Mouse (Mus musculus): ENCODE measurements around the gene Eif4b. TPM values are rescaled to one million over a fixed set of nuclear protein-coding genes. Genes with fewer than 3 reads are reported as not detected.
A peak's percentile ranks its signal among the peaks of the same experiment; 100 is the strongest.

The Eif4b gene
- total and polyA plus RNA-seq, 3 experiments = 536 to 652 (median 555) TPM

DNA sequence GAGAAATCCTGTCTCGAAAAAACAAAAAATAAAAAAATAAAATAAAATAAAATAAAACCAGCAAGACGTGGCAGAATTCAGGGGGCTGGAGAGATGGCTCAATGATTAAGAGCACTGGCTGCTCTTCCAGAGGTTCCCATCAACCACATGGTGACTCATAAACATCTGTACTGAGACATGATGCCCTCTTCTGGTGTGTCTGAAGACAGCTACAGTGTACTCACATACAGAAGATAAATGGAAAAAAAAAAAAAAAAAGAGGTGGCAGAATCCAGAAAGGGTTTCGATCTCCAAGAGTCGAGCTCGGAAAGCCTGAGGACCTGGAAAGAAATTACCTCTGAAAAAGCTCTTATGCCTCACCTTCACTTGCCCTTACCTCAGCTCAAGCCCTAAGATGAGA, 67.5 kb downstream of the Eif4b start:
- dilution Hi-C loops (cut with MboI; ENCODE audit: extremely low pct_ligation_motif_present, extremely low pct_unique_long_range_greater_than_20kb, low sequenced_read_pairs) = no loop called here

DNA sequence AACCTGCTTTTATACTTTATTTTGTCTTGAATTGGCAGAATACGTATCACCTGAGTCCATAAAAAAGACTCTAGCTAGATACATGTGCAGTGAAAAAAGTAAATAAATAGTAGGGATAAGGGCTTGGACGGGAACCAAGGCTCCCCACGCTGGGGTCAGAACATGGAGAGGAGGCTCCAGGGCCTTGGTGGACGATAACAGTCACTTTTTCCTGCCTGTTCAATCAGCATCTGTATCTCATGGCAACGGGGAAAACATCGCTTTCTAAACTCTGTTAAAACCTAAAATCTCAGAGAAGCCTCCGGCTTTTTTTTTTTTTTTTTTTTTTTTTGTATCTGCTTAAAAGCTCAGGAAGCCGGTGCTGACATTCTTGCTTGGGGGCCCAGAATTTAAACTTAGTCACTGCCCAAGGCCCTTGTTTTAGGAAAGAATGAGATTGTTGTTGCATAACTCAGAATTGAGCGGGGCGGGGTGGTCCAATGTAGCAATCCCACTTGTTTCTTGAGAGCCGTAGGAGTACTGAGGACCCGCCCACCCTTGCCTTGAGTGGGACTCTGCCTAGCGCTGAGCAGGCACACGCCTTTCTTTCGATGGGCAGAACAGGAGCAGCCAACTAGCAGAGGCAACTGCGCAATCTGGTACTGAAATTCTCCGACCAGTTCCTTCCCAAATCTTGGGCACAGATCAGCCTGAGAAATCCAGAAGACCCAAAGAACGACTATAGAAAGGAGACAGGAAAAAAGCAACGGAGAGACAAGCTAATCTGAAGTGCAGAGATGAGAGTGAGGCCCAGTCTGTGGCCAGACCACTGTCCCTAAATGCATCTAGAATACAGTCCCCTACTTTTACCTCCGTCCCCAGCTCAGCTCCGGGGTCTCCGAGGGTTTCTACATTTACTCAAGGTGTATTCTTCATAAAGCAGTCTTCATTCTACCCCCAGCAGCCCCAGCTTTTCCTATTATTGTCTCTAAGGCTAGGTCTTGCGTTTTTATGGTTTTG, 69.6 kb downstream of the Eif4b start:
- Histone ChIP-seq H3K4me3 (replicated peaks in 1 of 3; ENCODE audit: low read depth in 2 of 3, low read length in 2 of 3, poor library complexity in 1 of 3) (no peak overlapping the region), H3K27ac (ENCODE audit: insufficient read depth, low read depth) (no peak overlapping the region), H3K36me3 (replicated peaks in 1 of 2; ENCODE audit: control insufficient read depth in 1 of 2, insufficient read depth in 1 of 2, low read length in 1 of 2) (no peaks in the 10 kb centered on the region), H3K27me3 (replicated peaks) (peaks cover 47% of the 10 kb centered on the region), H3K4me1 (ENCODE audit: control insufficient read depth in 1 of 2, insufficient read depth in 2 of 2) (peaks cover 3 to 13% of the 10 kb centered on the region in 2 experiments; a peak in 3 of 4 replicates), H3K9ac (ENCODE audit: insufficient read depth, low read depth) (no peak overlapping the region), H3K9me3 (replicated peaks; ENCODE audit: low read length) (no peaks in the 10 kb centered on the region), H3K79me2 (replicated peaks; ENCODE audit: control insufficient read depth, extremely low read depth, insufficient read depth, poor library complexity, severe bottlenecking) (no peaks in the 10 kb centered on the region), H3K4me2 (ENCODE audit: insufficient read depth, low read depth, poor library complexity, severe bottlenecking) (no peak overlapping the region)
- in situ Hi-C loops (cut with MboI; ENCODE audit: low pct_ligation_motif_present, low pct_unique_long_range_greater_than_20kb, low sequenced_read_pairs) = no loop called here
- no peak for TF ChIP-seq MAFK (IDR thresholded peaks at IDR 0.05; ENCODE audit: insufficient replicate concordance, low read length)
- no peak for TF ChIP-seq BHLHE40 (IDR thresholded peaks at IDR 0.05; ENCODE audit: low read depth, low read length)
- no peak for TF ChIP-seq ZC3H11A (IDR thresholded peaks at IDR 0.05; ENCODE audit: low read depth, low read length)
- no peak for TF ChIP-seq MXI1 (IDR thresholded peaks at IDR 0.05; ENCODE audit: low read depth, low read length)
- no peak for TF ChIP-seq IRF4 (IDR thresholded peaks at IDR 0.05; ENCODE audit: low read depth, low read length)
- TF ChIP-seq ZKSCAN1 (IDR thresholded peaks at IDR 0.05; ENCODE audit: borderline replicate concordance, low read depth, low read length) = no peak
- no peak for TF ChIP-seq SIN3A (IDR thresholded peaks at IDR 0.05; ENCODE audit: low read length)
- no peak for TF ChIP-seq USF1 (IDR thresholded peaks at IDR 0.05; ENCODE audit: low read depth, low read length)
- TF ChIP-seq ETS1 (conservative IDR thresholded peaks at IDR 0.05; ENCODE audit: low read depth, low read length) = no peak
- no peak for TF ChIP-seq RAD21 (IDR thresholded peaks at IDR 0.05; ENCODE audit: low read depth, low read length)
- TF ChIP-seq PAX5 (IDR thresholded peaks at IDR 0.05; ENCODE audit: low read length) = no peak
- TF ChIP-seq CTCF (conservative IDR thresholded peaks at IDR 0.05 in 1 of 2, IDR thresholded peaks at IDR 0.05 in 1 of 2; ENCODE audit: low read depth in 2 of 2, low read length in 2 of 2) = no peak
- no peak for TF ChIP-seq ZNF384 (IDR thresholded peaks at IDR 0.05; ENCODE audit: low read depth, low read length)
- TF ChIP-seq GABPA (IDR thresholded peaks at IDR 0.05; ENCODE audit: insufficient replicate concordance, low read depth, low read length) = no peak
- no peak for TF ChIP-seq HCFC1 (IDR thresholded peaks at IDR 0.05; ENCODE audit: low read depth, low read length)
- TF ChIP-seq MAX (IDR thresholded peaks at IDR 0.05; ENCODE audit: low read length) = no peak
- TF ChIP-seq NRF1 (IDR thresholded peaks at IDR 0.05; ENCODE audit: low read depth, low read length) = no peak
- no peak for DNase-seq (ENCODE audit: extremely low read depth)
- dilution Hi-C loops (cut with MboI; ENCODE audit: extremely low pct_ligation_motif_present, extremely low pct_unique_long_range_greater_than_20kb, low sequenced_read_pairs) = no loop called here

More for the DNA sequence above, 67.5 kb downstream of the Eif4b start:
- no peak for DNase-seq (ENCODE audit: extremely low read depth)
- in situ Hi-C loops (cut with MboI; ENCODE audit: low pct_ligation_motif_present, low pct_unique_long_range_greater_than_20kb, low sequenced_read_pairs) = no loop called here
- H3K27ac ChIP-seq (ENCODE audit: insufficient read depth, low read depth) = no peak overlapping the region
- H3K79me2 ChIP-seq (replicated peaks; ENCODE audit: control insufficient read depth, extremely low read depth, insufficient read depth, poor library complexity, severe bottlenecking) = no peaks in the 10 kb centered on the region
- no peak overlapping the region for H3K4me3 ChIP-seq (replicated peaks in 1 of 3; ENCODE audit: low read depth in 2 of 3, low read length in 2 of 3, poor library complexity in 1 of 3)
- H3K4me1 ChIP-seq (ENCODE audit: control insufficient read depth in 1 of 2, insufficient read depth in 2 of 2) = peaks cover 0 to 13% of the 10 kb centered on the region in 2 experiments; a peak in 2 of 4 replicates
- TF ChIP-seq E2F4 (IDR thresholded peaks at IDR 0.05; ENCODE audit: insufficient replicate concordance, low read depth, low read length) (no peak), ZNF384 (IDR thresholded peaks at IDR 0.05; ENCODE audit: low read depth, low read length) (peak; percentile 55; the same call in 1 of the 2 replicates)
- H3K9ac ChIP-seq (ENCODE audit: insufficient read depth, low read depth) = no peak overlapping the region
- H3K36me3 ChIP-seq (replicated peaks in 1 of 2; ENCODE audit: control insufficient read depth in 1 of 2, insufficient read depth in 1 of 2, low read length in 1 of 2) = no peaks in the 10 kb centered on the region
- H3K4me2 ChIP-seq (ENCODE audit: insufficient read depth, low read depth, poor library complexity, severe bottlenecking) = no peak overlapping the region
- H3K9me3 ChIP-seq (replicated peaks; ENCODE audit: low read length) = no peaks in the 10 kb centered on the region
- H3K27me3 ChIP-seq (replicated peaks) = peaks cover 48% of the 10 kb centered on the region
